Mouse (Mus musculus): Measurements from ENCODE around the gene Adprm.

DNA sequence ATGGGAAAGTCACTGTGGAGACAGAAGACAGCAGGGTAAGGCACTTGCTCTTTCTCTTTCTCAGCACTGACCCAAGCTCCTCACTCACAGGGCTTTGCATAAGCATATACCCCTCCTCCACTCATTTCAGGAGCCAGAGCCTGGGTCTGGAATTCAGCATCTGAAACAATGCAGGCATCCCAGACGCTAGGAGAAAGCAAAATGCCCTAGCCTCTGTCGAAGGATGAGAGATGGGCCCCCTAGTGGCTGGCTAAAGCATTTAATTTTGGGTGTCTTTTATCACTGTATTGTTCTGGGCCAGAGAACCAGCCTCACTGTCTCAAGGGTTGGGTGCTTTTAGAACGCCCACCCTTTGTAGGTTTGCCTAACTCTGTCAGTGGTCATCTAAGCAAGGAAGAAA is 27.8 kb upstream of the Adprm start:
- TF ChIP-seq CTCF (IDR thresholded peaks at IDR 0.05; ENCODE audit: borderline replicate concordance, insufficient read depth, low read length), result no peak
- no peak for TF ChIP-seq POLR2A (IDR thresholded peaks at IDR 0.05; ENCODE audit: low read depth, low read length)

Measured in embryonic fibroblast, embryonic 13.5 days (primary cell).